Mouse (Mus musculus): ENCODE results near the gene Epha8.

Epha8 gene

GRCm38 (mm10) chr4:136954562-136954961, 2.1 kb downstream of the Epha8 start:
- DNase-seq (ENCODE audit: low spot score in 2 of 2): no peak

- no peak for DNase-seq (ENCODE audit: low spot score in 2 of 2)
Observed at GRCm38 (mm10) chr4:136949266-136949989, 7.2 kb downstream of the Epha8 start.

- DNase-seq (ENCODE audit: low spot score in 2 of 2): no peak
Observed at GRCm38 (mm10) chr4:136945397-136945796, 11.2 kb downstream of the Epha8 start.

DNA sequence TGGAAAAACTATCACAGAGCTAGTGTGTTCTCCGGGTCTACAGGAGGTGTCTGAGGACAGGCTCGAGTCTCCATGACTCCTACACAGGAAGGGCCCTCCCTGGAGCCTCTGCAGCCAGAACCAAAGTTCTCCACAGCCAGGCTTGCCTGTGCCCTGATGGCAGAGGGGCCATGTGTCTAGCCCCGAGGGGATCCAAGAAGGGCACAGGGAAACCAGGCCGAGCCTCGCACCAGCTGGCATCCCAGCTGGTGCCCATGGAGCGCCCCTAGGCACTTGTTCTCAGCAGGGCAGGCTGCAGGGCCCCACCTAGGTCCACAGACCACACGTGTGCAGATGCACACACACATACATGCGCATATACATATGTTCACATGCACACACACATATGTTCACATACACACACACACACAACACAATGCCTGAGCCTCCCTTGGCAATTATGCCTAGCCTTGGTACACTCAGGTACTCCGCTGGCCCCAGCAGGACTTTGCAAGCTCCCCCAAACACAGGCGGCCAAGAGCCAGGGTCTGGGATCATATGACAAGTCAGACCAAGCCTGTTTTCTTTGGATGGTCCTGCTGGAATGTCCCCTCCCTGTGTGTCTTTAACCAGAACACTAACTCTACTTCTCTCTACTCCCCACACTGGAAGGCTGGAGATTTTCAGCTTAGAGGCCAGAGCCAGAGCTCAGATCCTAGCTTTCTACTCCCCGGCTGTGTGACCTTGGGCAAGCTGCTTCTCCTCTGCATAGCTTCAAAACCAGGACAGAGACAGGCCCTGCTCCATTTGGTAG, 11.9 kb downstream of the Epha8 start:
- no peak for DNase-seq (ENCODE audit: low spot score in 2 of 2)

DNA sequence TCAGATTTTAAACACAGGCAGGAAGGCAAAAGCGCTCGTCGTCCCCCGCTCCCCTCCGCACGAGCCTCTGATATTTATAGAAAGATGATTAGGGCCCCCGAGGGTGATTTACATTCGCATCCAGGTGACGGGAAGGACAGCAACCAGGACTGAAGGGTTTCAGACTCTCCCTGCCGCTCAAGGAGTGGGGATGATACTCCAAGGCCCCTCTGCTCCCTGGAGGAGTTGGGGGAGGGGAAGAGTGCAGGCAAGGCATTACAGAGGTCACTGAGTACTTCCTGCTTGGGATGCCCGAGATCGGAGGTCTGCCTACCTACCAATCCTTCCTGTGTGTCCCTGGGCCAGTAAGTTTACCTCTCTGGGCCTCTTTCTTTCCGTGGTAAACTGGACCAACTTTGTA, 13.4 kb downstream of the Epha8 start:
- no peak for DNase-seq (ENCODE audit: low spot score in 2 of 2)

GRCm38 (mm10) chr4:136942761-136943160, 13.9 kb downstream of the Epha8 start:
- DNase-seq (ENCODE audit: low spot score in 2 of 2): no peak

GRCm38 (mm10) chr4:136937935-136938334, 18.7 kb downstream of the Epha8 start:
- DNase-seq (ENCODE audit: low spot score in 2 of 2): no peak

DNA sequence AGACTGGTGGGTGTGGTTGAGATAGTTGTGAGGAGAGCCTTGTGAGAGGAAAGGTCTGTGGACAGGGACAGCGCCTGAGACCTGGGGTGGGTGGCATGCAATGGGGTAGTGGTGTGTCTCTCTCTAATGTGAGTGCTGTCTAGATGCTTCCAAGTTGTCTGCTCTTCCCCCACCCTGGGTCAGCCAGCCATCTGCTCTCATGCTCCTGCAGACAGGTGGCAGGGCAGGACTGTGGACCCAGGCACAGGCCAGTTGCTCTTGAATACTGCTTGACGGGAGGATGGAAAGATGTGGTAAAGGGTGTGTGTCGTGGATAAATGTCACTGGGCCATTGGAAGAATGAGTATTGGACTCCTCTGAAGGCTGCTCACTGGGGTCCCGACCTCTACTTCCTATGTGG, 19.3 kb downstream of the Epha8 start:
- no peak for DNase-seq (ENCODE audit: low spot score in 2 of 2)

GRCm38 (mm10) chr4:136934746-136935613, 21.6 kb downstream of the Epha8 start:
- no peak for DNase-seq (ENCODE audit: low spot score in 2 of 2)

GRCm38 (mm10) chr4:136930474-136930873, 26.1 kb downstream of the Epha8 start:
- DNase-seq (ENCODE audit: low spot score in 2 of 2): no peak

DNA sequence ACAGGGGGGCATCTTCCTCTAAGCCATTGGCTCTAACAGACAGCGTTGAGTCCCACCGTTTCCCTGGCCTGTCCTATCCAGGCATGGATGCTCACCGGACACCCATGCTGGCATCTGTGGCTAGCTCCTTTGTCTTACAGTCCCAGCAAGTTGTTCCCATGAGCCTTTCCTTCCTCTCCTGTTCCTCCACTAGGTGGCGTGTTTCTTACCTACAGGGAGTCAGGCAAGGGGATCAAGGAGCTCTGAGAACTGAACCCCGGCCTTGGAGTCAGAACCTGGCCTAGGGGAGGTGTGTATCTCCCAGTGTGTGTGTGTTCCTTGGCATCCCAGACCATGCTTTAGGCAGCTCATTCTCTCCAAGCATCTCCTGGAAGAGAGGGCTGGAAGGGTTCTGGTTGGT, 27.7 kb downstream of the Epha8 start:
- DNase-seq (ENCODE audit: low spot score in 2 of 2): peak; percentile 15 to 39

GRCm38 (mm10) chr4:136925804-136926203, 30.8 kb downstream of the Epha8 start:
- DNase-seq (ENCODE audit: low spot score in 2 of 2): no peak

GRCm38 (mm10) chr4:136924529-136924928, 32.1 kb downstream of the Epha8 start:
- no peak for DNase-seq (ENCODE audit: low spot score in 2 of 2)

DNA sequence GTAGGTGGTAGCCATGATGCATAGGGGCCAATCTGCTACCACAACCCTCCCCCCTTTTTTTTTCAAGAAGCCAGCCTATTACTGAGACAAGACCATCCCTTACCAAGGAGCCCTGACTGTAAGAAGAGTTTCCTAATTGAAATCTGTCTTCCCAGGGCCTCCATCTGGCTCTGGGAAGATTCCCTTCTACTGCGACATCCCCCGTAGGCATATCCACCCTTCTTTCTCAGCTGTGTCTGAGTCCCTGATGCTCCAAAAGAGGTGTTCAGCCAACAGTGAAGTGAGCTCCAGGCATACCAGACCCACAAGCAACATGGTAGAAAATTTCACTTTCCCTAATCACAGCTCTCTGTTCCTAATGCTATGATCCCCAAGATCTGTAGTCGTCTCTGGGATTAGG, 37.1 kb downstream of the Epha8 start:
- no peak for DNase-seq (ENCODE audit: low spot score in 2 of 2)

DNA sequence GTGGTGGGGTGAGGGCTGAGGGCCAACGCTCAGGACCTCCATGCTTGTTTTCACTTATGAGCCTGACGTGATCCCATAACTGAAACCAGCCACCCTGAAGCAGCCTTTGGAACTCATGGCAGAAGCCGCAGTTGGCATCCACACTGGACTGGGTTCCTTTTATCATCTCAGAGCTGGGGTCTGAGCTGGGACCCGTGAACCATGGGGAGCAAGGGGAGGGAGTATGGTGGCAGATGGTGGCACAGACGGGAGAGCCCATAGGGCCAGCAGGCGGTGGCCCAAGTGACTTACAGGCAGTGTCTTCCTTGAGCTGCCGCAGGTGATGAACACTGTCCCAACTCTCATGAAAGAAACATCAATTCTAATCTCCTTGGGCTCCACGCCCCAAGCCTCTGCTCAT, 37.8 kb downstream of the Epha8 start:
- no peak for DNase-seq (ENCODE audit: low spot score in 2 of 2)

- no peak for DNase-seq (ENCODE audit: low spot score in 2 of 2)
Observed at GRCm38 (mm10) chr4:136917165-136917524, 39.5 kb downstream of the Epha8 start.

DNA sequence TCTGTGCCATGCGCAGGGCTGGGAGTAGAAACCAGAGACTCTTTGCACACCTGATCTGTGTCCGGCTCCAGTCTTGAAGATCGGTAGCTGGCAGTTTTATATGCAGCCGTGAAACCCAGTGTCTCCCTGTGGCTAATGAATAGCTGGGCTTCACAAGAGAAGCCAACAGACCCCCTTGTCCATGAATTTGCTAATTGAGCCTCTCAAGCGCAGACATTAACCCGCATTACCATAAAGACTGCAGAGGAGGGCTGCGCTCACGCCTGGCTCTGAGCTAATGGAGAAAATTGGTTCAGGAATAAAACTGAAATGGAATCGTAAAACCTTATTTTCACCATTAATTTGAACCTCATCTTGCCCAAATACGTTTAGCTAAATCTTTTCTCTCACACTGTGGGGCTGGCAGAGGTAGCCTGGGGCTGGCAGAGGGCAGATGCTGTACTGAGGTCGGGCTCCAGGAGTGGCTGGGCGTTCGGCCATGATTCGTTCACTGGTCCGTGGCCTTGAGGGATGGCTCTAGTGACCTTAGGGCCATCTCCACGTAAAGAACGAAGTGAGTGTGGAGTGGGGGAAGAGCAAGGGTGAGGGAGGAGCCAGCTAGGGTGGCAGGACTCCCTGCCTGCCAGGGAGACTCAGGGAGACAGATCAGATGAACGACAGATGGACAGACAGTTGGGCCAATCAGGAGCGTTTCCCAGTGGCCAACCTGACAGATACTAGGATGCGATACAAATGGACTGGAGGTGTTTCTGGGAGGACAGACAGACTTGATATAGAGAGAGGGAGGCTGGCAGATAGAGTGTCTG, 40.1 kb downstream of the Epha8 start:
- DNase-seq (ENCODE audit: low spot score in 2 of 2): no peak

- DNase-seq (ENCODE audit: low spot score in 2 of 2): no peak
Observed at GRCm38 (mm10) chr4:136912841-136913240, 43.8 kb downstream of the Epha8 start.

GRCm38 (mm10) chr4:136911804-136912203, 44.8 kb downstream of the Epha8 start:
- DNase-seq (ENCODE audit: low spot score in 2 of 2): no peak

- DNase-seq (ENCODE audit: low spot score in 2 of 2): no peak
Observed at GRCm38 (mm10) chr4:136911211-136911646, 45.4 kb downstream of the Epha8 start.

GRCm38 (mm10) chr4:136907809-136908208, 48.8 kb downstream of the Epha8 start:
- DNase-seq (ENCODE audit: low spot score in 2 of 2): peak in 1 of 2 experiments; percentile 24

Measured in right cerebral cortex, adult 2 months (tissue).